Mouse (Mus musculus) adrenal gland, postnatal 0 days (tissue): ENCODE results near the gene Cnnm2. TPM values are rescaled to one million over a fixed set of nuclear protein-coding genes. Genes with fewer than 3 reads are reported as not detected.

ENCODE experiments used
- polyA plus RNA-seq: library from polyadenylated mRNA; unstranded; fragments of >200 nt; fragmentation: Nextera tagmentation; extraction: Ambion mirVana; gene quantifications from 2 replicates; pipeline ENCODE4 v1.2.1, GENCODE M21; 2015

The Cnnm2 gene
- polyA plus RNA-seq: 5.2 and 5.9 TPM in 2 replicates

DNA sequence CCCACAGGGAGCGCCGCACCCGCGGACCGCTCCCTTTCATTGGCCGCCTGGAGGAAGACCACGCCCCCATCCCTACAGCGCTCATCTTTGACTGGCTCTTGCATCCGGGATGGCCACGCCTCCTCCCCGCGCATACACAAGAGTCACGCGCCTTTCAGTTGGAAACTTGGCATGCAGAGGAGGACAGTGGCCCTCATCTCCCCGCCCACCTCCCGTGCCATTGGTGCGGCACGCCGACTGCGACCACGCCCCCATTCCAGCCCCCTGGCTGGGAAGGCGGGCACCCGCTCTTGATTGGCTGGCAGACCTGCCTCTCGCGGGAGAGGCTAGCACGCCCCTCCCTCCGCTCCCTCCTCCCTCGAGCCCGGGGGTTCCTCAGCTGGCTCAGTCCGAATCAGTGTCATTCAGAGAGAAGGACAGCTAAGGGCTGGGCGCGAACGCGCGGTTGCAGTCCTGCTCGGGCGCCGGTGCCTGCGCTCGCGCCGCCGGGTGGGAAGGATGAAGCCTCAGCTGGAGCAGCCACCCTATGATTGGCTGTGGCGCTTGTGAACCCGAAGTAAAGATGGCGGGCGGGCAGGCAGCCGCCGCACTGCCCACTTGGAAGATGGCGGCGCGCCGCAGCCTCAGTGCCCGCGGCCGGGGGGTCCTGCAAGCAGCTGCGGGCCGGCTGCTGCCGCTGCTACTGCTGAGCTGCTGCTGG is at the start of gene Cnnm2:
Gene Cnnm2, plus strand, starts transcription at position 350 of the 700 bp plus-strand sequence.

Other genes starting within 250 kb of the Cnnm2 start
- 91.7 and 97.8 TPM in 2 replicates for gene Arl3, start 188.4 kb upstream of the Cnnm2 start, polyA plus RNA-seq
- 7.8 and 8.0 TPM in 2 replicates for gene Sfxn2, start 188.2 kb upstream of the Cnnm2 start, polyA plus RNA-seq
- 45.6 and 98.2 TPM in 2 replicates for gene Wbp1l, start 162.5 kb upstream of the Cnnm2 start, polyA plus RNA-seq
- gene Cyp17a1, start 88.4 kb upstream of the Cnnm2 start, polyA plus RNA-seq: 0.41 and 0.61 TPM in 2 replicates
- gene Borcs7, start 71.7 kb upstream of the Cnnm2 start, polyA plus RNA-seq: 23.6 and 23.9 TPM in 2 replicates
- 35.4 and 57.2 TPM in 2 replicates for gene As3mt, start 54.1 kb upstream of the Cnnm2 start, polyA plus RNA-seq